Mouse (Mus musculus): ENCODE data around the gene Adcy1.

DNA sequence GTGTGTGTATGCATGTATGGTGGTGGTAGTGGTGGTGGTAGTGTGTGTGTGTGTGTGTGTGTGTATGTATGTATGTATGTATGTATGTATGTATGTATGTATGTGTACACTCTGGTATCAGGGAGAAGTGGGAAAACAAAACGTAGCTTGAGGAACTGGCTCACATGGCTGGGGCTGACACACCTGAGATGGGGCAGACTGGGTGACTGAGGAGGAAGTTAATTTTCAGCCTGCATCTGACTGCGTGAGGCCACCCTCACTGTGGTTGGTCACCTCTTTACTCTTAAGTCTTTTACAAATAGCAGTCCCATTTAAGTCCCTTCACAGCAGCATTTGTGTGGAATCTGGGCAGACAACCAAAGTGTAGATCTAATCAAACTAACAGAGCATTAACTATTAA is 116.0 kb downstream of the Adcy1 start:
- TF ChIP-seq POLR2A (IDR thresholded peaks at IDR 0.05; ENCODE audit: borderline replicate concordance, control insufficient read depth, low read depth, low read length) (no peak), CTCF (IDR thresholded peaks at IDR 0.05; ENCODE audit: control insufficient read depth, insufficient read depth, low read length) (no peak)
